Mouse (Mus musculus): ENCODE data around the gene Lsr. TPM values are rescaled to one million over a fixed set of nuclear protein-coding genes. Genes with fewer than 3 reads are reported as not detected.

Lsr gene
- polyA plus RNA-seq, 1 experiment, result 30.2 TPM

GRCm38 (mm10) chr7:30973501-30974289 lies 431 bp upstream of the Lsr start, which contains the start of gene Fam187b:
Fam187b (plus strand) TSS chr7:30973790.
- peak within 1 kb of the TSS; percentile 71 for H3K27ac ChIP-seq (ENCODE audit: control insufficient read depth, insufficient read depth, low read depth, low read length)
- no peaks in the 10 kb centered on the region for H3K27me3 ChIP-seq (ENCODE audit: control insufficient read depth, insufficient read depth, low read length)
- no peaks in the 10 kb centered on the region for H3K36me3 ChIP-seq (ENCODE audit: control insufficient read depth, insufficient read depth, low read length)
- peak; percentile 86 for TF ChIP-seq CTCF (IDR thresholded peaks at IDR 0.05; ENCODE audit: control insufficient read depth, insufficient read depth, insufficient replicate concordance, low read depth, low read length)
- TF ChIP-seq POLR2A (IDR thresholded peaks at IDR 0.05; ENCODE audit: control insufficient read depth, low read depth, low read length), result no peak
- H3K4me3 ChIP-seq (ENCODE audit: control insufficient read depth, low read depth, low read length), result peak within 1 kb of the TSS; percentile 83
- H3K4me1 ChIP-seq (ENCODE audit: control insufficient read depth, insufficient read depth, low read length), result peaks cover 16% of the 10 kb centered on the region

GRCm38 (mm10) chr7:30972426-30973250 lies 626 bp downstream of the Lsr start:
- TF ChIP-seq POLR2A (IDR thresholded peaks at IDR 0.05; ENCODE audit: control insufficient read depth, low read depth, low read length) (no peak), CTCF (IDR thresholded peaks at IDR 0.05; ENCODE audit: control insufficient read depth, insufficient read depth, insufficient replicate concordance, low read depth, low read length) (no peak)
- H3K27me3 ChIP-seq (ENCODE audit: control insufficient read depth, insufficient read depth, low read length), result no peaks in the 10 kb centered on the region
- peaks cover 18% of the 10 kb centered on the region for H3K4me1 ChIP-seq (ENCODE audit: control insufficient read depth, insufficient read depth, low read length)
- H3K4me3 ChIP-seq (ENCODE audit: control insufficient read depth, low read depth, low read length), result peak overlapping the region; percentile 73
- H3K27ac ChIP-seq (ENCODE audit: control insufficient read depth, insufficient read depth, low read depth, low read length), result 0 out of 2 replicates have a peak overlapping the region, but pooled peaks have one; percentile 3
- H3K36me3 ChIP-seq (ENCODE audit: control insufficient read depth, insufficient read depth, low read length), result no peaks in the 10 kb centered on the region

- Histone ChIP-seq H3K36me3 (ENCODE audit: control insufficient read depth, insufficient read depth, low read length) (no peaks in the 10 kb centered on the region), H3K4me3 (ENCODE audit: control insufficient read depth, low read depth, low read length) (peak overlapping the region; percentile 73; the same call in 1 of the 2 replicates), H3K27me3 (ENCODE audit: control insufficient read depth, insufficient read depth, low read length) (no peaks in the 10 kb centered on the region), H3K27ac (ENCODE audit: control insufficient read depth, insufficient read depth, low read depth, low read length) (peak overlapping the region; percentile 2; the same call in 1 of the 2 replicates), H3K4me1 (ENCODE audit: control insufficient read depth, insufficient read depth, low read length) (peaks cover 18% of the 10 kb centered on the region)
- TF ChIP-seq CTCF (IDR thresholded peaks at IDR 0.05; ENCODE audit: control insufficient read depth, insufficient read depth, insufficient replicate concordance, low read depth, low read length) (no peak), POLR2A (IDR thresholded peaks at IDR 0.05; ENCODE audit: control insufficient read depth, low read depth, low read length) (no peak)
Observed at GRCm38 (mm10) chr7:30971901-30972300, 1.4 kb downstream of the Lsr start.

GRCm38 (mm10) chr7:30969174-30969573 lies 4.1 kb downstream of the Lsr start:
- peak overlapping the region; percentile 70 for H3K27ac ChIP-seq (ENCODE audit: control insufficient read depth, insufficient read depth, low read depth, low read length)
- H3K4me1 ChIP-seq (ENCODE audit: control insufficient read depth, insufficient read depth, low read length), result peaks cover 18% of the 10 kb centered on the region
- no peak overlapping the region for H3K4me3 ChIP-seq (ENCODE audit: control insufficient read depth, low read depth, low read length)
- no peaks in the 10 kb centered on the region for H3K36me3 ChIP-seq (ENCODE audit: control insufficient read depth, insufficient read depth, low read length)
- H3K27me3 ChIP-seq (ENCODE audit: control insufficient read depth, insufficient read depth, low read length), result no peaks in the 10 kb centered on the region
- TF ChIP-seq POLR2A (IDR thresholded peaks at IDR 0.05; ENCODE audit: control insufficient read depth, low read depth, low read length), result no peak
- TF ChIP-seq CTCF (IDR thresholded peaks at IDR 0.05; ENCODE audit: control insufficient read depth, insufficient read depth, insufficient replicate concordance, low read depth, low read length), result no peak

GRCm38 (mm10) chr7:30968611-30969010 lies 4.7 kb downstream of the Lsr start:
- peak overlapping the region; percentile 70 for H3K27ac ChIP-seq (ENCODE audit: control insufficient read depth, insufficient read depth, low read depth, low read length)

GRCm38 (mm10) chr7:30966657-30967056 lies 6.6 kb downstream of the Lsr start:
- peaks cover 7% of the 10 kb centered on the region for H3K4me1 ChIP-seq (ENCODE audit: control insufficient read depth, insufficient read depth, low read length)
- no peaks in the 10 kb centered on the region for H3K27me3 ChIP-seq (ENCODE audit: control insufficient read depth, insufficient read depth, low read length)
- no peak overlapping the region for H3K4me3 ChIP-seq (ENCODE audit: control insufficient read depth, low read depth, low read length)
- no peaks in the 10 kb centered on the region for H3K36me3 ChIP-seq (ENCODE audit: control insufficient read depth, insufficient read depth, low read length)
- TF ChIP-seq POLR2A (IDR thresholded peaks at IDR 0.05; ENCODE audit: control insufficient read depth, low read depth, low read length) (no peak), CTCF (IDR thresholded peaks at IDR 0.05; ENCODE audit: control insufficient read depth, insufficient read depth, insufficient replicate concordance, low read depth, low read length) (no peak)
- H3K27ac ChIP-seq (ENCODE audit: control insufficient read depth, insufficient read depth, low read depth, low read length), result peak overlapping the region; percentile 22

More at GRCm38 (mm10) chr7:30968611-30969010, 4.7 kb downstream of the Lsr start:
- Histone ChIP-seq H3K36me3 (ENCODE audit: control insufficient read depth, insufficient read depth, low read length) (no peaks in the 10 kb centered on the region), H3K4me3 (ENCODE audit: control insufficient read depth, low read depth, low read length) (no peak overlapping the region), H3K4me1 (ENCODE audit: control insufficient read depth, insufficient read depth, low read length) (peaks cover 15% of the 10 kb centered on the region), H3K27me3 (ENCODE audit: control insufficient read depth, insufficient read depth, low read length) (no peaks in the 10 kb centered on the region)
- TF ChIP-seq CTCF (IDR thresholded peaks at IDR 0.05; ENCODE audit: control insufficient read depth, insufficient read depth, insufficient replicate concordance, low read depth, low read length), result no peak
- 0 out of 2 replicates have a peak, but pooled peaks have one; percentile 20 for TF ChIP-seq POLR2A (IDR thresholded peaks at IDR 0.05; ENCODE audit: control insufficient read depth, low read depth, low read length)

GRCm38 (mm10) chr7:30965677-30966076 lies 7.6 kb downstream of the Lsr start:
- H3K4me3 ChIP-seq (ENCODE audit: control insufficient read depth, low read depth, low read length), result no peak overlapping the region
- H3K36me3 ChIP-seq (ENCODE audit: control insufficient read depth, insufficient read depth, low read length), result no peaks in the 10 kb centered on the region
- TF ChIP-seq CTCF (IDR thresholded peaks at IDR 0.05; ENCODE audit: control insufficient read depth, insufficient read depth, insufficient replicate concordance, low read depth, low read length) (no peak), POLR2A (IDR thresholded peaks at IDR 0.05; ENCODE audit: control insufficient read depth, low read depth, low read length) (no peak)
- H3K27me3 ChIP-seq (ENCODE audit: control insufficient read depth, insufficient read depth, low read length), result no peaks in the 10 kb centered on the region
- H3K27ac ChIP-seq (ENCODE audit: control insufficient read depth, insufficient read depth, low read depth, low read length), result peak overlapping the region; percentile 69
- peaks cover 7% of the 10 kb centered on the region for H3K4me1 ChIP-seq (ENCODE audit: control insufficient read depth, insufficient read depth, low read length)
